Mouse (Mus musculus) bone marrow macrophage, adult 2 months (primary cell): ENCODE measurements at regions not wholly inside any gene's neighbourhood (a gene's known extent, or its start where the extent isn't known, plus 50 kb on each side); places are given as distances from the start of the nearest gene placed in this dataset.

Experiments
- CTCF ChIP-seq: IDR thresholded peaks from 2 replicates; pipeline ENCODE4 v1.5.1; 2012; ENCODE audit warnings: low read depth, mild to moderate bottlenecking, low read length, moderate library complexity
- POLR2A ChIP-seq: IDR thresholded peaks from 2 replicates; pipeline ENCODE4 v1.6.1; 2012; ENCODE audit warnings: mild to moderate bottlenecking, low read depth, low read length, borderline replicate concordance

GRCm38 (mm10) chr1:137203512-137203911, 243.3 kb upstream of the Nr5a2 start:
- no peak for TF ChIP-seq POLR2A
- no peak for TF ChIP-seq CTCF
